Comparison of ENCODE assay signal across 9 mouse cellular contexts in the genomic region with DNA sequence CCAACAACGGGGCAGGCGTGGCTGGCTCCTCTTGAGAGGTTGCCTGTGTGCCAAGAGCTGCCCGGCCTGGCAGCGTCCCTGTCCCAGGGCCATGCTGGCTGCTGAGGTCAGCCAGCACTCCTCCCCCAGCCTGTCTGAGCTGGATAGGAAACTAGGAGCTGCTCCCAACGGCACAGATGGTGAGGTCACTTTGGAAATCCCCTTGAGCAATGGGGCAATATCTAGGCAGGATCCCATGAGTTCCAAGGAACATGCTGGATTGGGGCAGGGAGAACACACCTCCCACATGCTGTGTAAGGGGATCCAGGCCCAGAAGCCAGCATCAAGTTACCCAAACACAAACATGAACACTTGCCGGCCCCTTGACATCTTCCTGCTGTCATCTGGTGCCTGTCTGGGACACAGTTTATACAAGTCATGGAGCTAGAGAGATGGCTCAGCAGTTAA. TPM values are rescaled to one million over a fixed set of nuclear protein-coding genes. Genes with fewer than 3 reads are reported as not detected.
DNase-seq lines count a peak whose midpoint lies in the region; ATAC-seq and TF ChIP-seq lines count a peak whose summit lies in the region.
"Had no signal": no experiment of that assay in that cellular context is flagged by ENCODE, and none has a peak within 500 bp of the region (broad histone marks: within the 10 kb centered on the region; RNA-seq: fewer than 3 reads in every experiment).

No protein-coding gene starts in this region.

- H3K9me3 ChIP-seq in neural tube, embryonic 12.5 days = no peaks in the 10 kb centered on the region
- no peaks in the 10 kb centered on the region for H3K9me3 ChIP-seq in midbrain, embryonic 11.5 days (ENCODE audit: control insufficient read depth, low read length)
- H3K9me3 ChIP-seq: G1E had no signal

- H3K36me3 ChIP-seq in liver, adult 2 months (ENCODE audit: control insufficient read depth, insufficient read depth, low read length) = no peaks in the 10 kb centered on the region
- no peaks in the 10 kb centered on the region for H3K36me3 ChIP-seq in neural tube, embryonic 12.5 days
- H3K36me3 ChIP-seq in midbrain, embryonic 11.5 days (ENCODE audit: control insufficient read depth, insufficient read depth, low read length) = no peaks in the 10 kb centered on the region
- H3K36me3 ChIP-seq: G1E had no signal

- no peak overlapping the region for H3K4me3 ChIP-seq in liver, adult 2 months (ENCODE audit: insufficient read depth, low read depth, low read length)
- H3K4me3 ChIP-seq in bone marrow, adult 2 months (replicated peaks; ENCODE audit: control insufficient read depth, low read depth, low read length) = no peak overlapping the region
- no peak overlapping the region for H3K4me3 ChIP-seq in neural tube, embryonic 12.5 days
- H3K4me3 ChIP-seq in midbrain, embryonic 11.5 days (ENCODE audit: low read depth, low read length) = no peak overlapping the region

- no peak for TF ChIP-seq POLR2A in liver, adult 2 months (IDR thresholded peaks at IDR 0.05; ENCODE audit: extremely low read depth, insufficient read depth, low read length)
- TF ChIP-seq POLR2A in bone marrow, adult 2 months (IDR thresholded peaks at IDR 0.05; ENCODE audit: borderline replicate concordance, control insufficient read depth, low read depth, low read length) = no peak; the same call in 1 of the 2 replicates

- H3K27me3 ChIP-seq in liver, adult 2 months (ENCODE audit: control insufficient read depth, insufficient read depth, low read length) = no peaks in the 10 kb centered on the region
- peaks cover 9% of the 10 kb centered on the region for H3K27me3 ChIP-seq in neural tube, embryonic 12.5 days (replicated peaks)
- H3K27me3 ChIP-seq in midbrain, embryonic 11.5 days (ENCODE audit: control insufficient read depth, insufficient read depth, low read length) = peaks cover 19% of the 10 kb centered on the region

- H3K4me2 ChIP-seq in neural tube, embryonic 12.5 days (replicated peaks) = peak overlapping the region; percentile 81; the same call in 1 of the 2 replicates
- no peak overlapping the region for H3K4me2 ChIP-seq in midbrain, embryonic 11.5 days

- DNase-seq in liver, adult 2 months (ENCODE audit: extremely low read depth, low read depth, low spot score) = peak; percentile 98
- no peak for DNase-seq in liver
- peak; percentile 98 for DNase-seq in fibroblast of lung, adult 2 months (ENCODE audit: low read depth)
- peak; percentile 88 for DNase-seq in heart, postnatal 4 days
- peak; percentile 44 for DNase-seq in layer of hippocampus, postnatal 36 days
- DNase-seq in midbrain, embryonic 11.5 days (ENCODE audit: low spot score, missing footprints) = no peak

- no peak overlapping the region for H3K9ac ChIP-seq in liver, adult 2 months (ENCODE audit: low read depth, low read length)
- H3K9ac ChIP-seq in neural tube, embryonic 12.5 days = 0 out of 2 replicates have a peak overlapping the region, but pooled peaks have one; percentile 3
- H3K9ac ChIP-seq in midbrain, embryonic 11.5 days (ENCODE audit: low read length) = no peak overlapping the region

- no peak for ATAC-seq in neural tube, embryonic 12.5 days (ENCODE audit: low FRiP score, low read depth)
- no peak for ATAC-seq in midbrain, embryonic 11.5 days (ENCODE audit: low FRiP score)

- peaks cover 43% of the 10 kb centered on the region for H3K4me1 ChIP-seq in liver, adult 2 months (ENCODE audit: control insufficient read depth, insufficient read depth, low read length)
- peaks cover 30% of the 10 kb centered on the region for H3K4me1 ChIP-seq in bone marrow, adult 2 months (ENCODE audit: control insufficient read depth, insufficient read depth, low read length)
- H3K4me1 ChIP-seq in neural tube, embryonic 12.5 days = peaks cover 46% of the 10 kb centered on the region
- H3K4me1 ChIP-seq in midbrain, embryonic 11.5 days (ENCODE audit: control insufficient read depth, insufficient read depth, low read length) = peaks cover 7% of the 10 kb centered on the region; the same call in 1 of the 2 replicates

- H3K79me2 ChIP-seq in liver, adult 2 months (ENCODE audit: control insufficient read depth, insufficient read depth, low read length) = peaks cover 21% of the 10 kb centered on the region

- no peak for TF ChIP-seq CTCF in liver, adult 2 months (IDR thresholded peaks at IDR 0.05; ENCODE audit: low read depth, low read length)
- no peak for TF ChIP-seq CTCF in bone marrow, adult 2 months (IDR thresholded peaks at IDR 0.05; ENCODE audit: control insufficient read depth, insufficient read depth, low read length)

- peak overlapping the region; percentile 73 for H3K27ac ChIP-seq in liver, adult 2 months (replicated peaks; ENCODE audit: insufficient read depth, low read depth, low read length)
- H3K27ac ChIP-seq in bone marrow, adult 2 months (ENCODE audit: control insufficient read depth, insufficient read depth, low read depth, low read length, poor library complexity) = peak overlapping the region; percentile 61
- no peak overlapping the region for H3K27ac ChIP-seq in neural tube, embryonic 12.5 days
- H3K27ac ChIP-seq in midbrain, embryonic 11.5 days (ENCODE audit: low read depth, low read length) = no peak overlapping the region

- 3% methylated on average over 6 of the region's 6 CpGs for WGBS in liver, adult 2 months
- 49% methylated on average over 6 of the region's 6 CpGs for WGBS in bone marrow, adult 2 months
- WGBS in neural tube, embryonic 12.5 days = 52% methylated on average over 6 of the region's 6 CpGs
- WGBS in midbrain, embryonic 11.5 days = 64% methylated on average over 6 of the region's 6 CpGs

RNA-seq across cellular contexts. Expression of a gene that starts 5.5 kb away (rescaled TPM):
- 3.1 and 4.1 TPM in 2 replicates for total RNA-seq in liver, adult 2 months (2014; rRNA removed)
- polyA plus RNA-seq in liver, adult 2 months (2012; rRNA removed) = 15.0 and 17.8 TPM in 2 replicates
- polyA plus RNA-seq in bone marrow, adult 2 months (2011; ENCODE audit: insufficient read depth, insufficient read length, low replicate concordance, missing spikeins) = 20.9 and 51.1 TPM in 2 replicates
- 10 to 100 TPM; 16.4 to 17.5 TPM for total RNA-seq in heart, postnatal 4 days (2021)
- total RNA-seq in layer of hippocampus, postnatal 36 days (2021) = 1 to 10 TPM in 1 of 2 experiments, under 1 TPM in 1; 0.90 to 1.4 TPM
- polyA plus RNA-seq in neural tube, embryonic 12.5 days (2016; fragmentation: Nextera tagmentation; extraction: Ambion mirVana) = 4.9 and 6.5 TPM in 2 replicates
- 1.2 and 1.3 TPM in 2 replicates for polyA plus RNA-seq in midbrain, embryonic 11.5 days (2014; fragmentation: Nextera tagmentation; extraction: Ambion mirVana)

RNA-seq across cellular contexts. Expression of a gene that starts 32.1 kb away (rescaled TPM):
- total RNA-seq in liver, adult 2 months (2014; rRNA removed) = 0.27 TPM in 1 of 2 replicates, not detected in the other
- polyA plus RNA-seq in liver, adult 2 months (2012; rRNA removed) = not detected in 2 replicates
- polyA plus RNA-seq in bone marrow, adult 2 months (2011; ENCODE audit: insufficient read depth, insufficient read length, low replicate concordance, missing spikeins) = not detected in 2 replicates
- total RNA-seq in heart, postnatal 4 days (2021) = 1 to 10 TPM; 1.1 to 1.5 TPM
- total RNA-seq in layer of hippocampus, postnatal 36 days (2021) = 1 to 10 TPM; 5.0 to 5.2 TPM
- 0.39 and 0.79 TPM in 2 replicates for polyA plus RNA-seq in neural tube, embryonic 12.5 days (2016; fragmentation: Nextera tagmentation; extraction: Ambion mirVana)
- 0.22 and 1.0 TPM in 2 replicates for polyA plus RNA-seq in midbrain, embryonic 11.5 days (2014; fragmentation: Nextera tagmentation; extraction: Ambion mirVana)

RNA-seq across cellular contexts. Expression of a gene that starts 32.8 kb away (rescaled TPM):
- 2.6 and 4.8 TPM in 2 replicates for total RNA-seq in liver, adult 2 months (2014; rRNA removed)
- polyA plus RNA-seq in liver, adult 2 months (2012; rRNA removed) = 5.6 and 6.1 TPM in 2 replicates
- polyA plus RNA-seq in bone marrow, adult 2 months (2011; ENCODE audit: insufficient read depth, insufficient read length, low replicate concordance, missing spikeins) = 2.6 and 3.4 TPM in 2 replicates
- 10 to 100 TPM; 46.2 to 57.9 TPM for total RNA-seq in heart, postnatal 4 days (2021)
- total RNA-seq in layer of hippocampus, postnatal 36 days (2021) = 10 to 100 TPM; 72.2 to 74.8 TPM
- 6.7 and 6.9 TPM in 2 replicates for polyA plus RNA-seq in neural tube, embryonic 12.5 days (2016; fragmentation: Nextera tagmentation; extraction: Ambion mirVana)
- polyA plus RNA-seq in midbrain, embryonic 11.5 days (2014; fragmentation: Nextera tagmentation; extraction: Ambion mirVana) = 1.7 and 2.1 TPM in 2 replicates
- total RNA-seq: G1E had no signal

RNA-seq across cellular contexts. Expression of a gene that starts 35.0 kb away (rescaled TPM):
- total RNA-seq in liver, adult 2 months (2014; rRNA removed) = not detected in 2 replicates
- polyA plus RNA-seq in liver, adult 2 months (2012; rRNA removed) = not detected in 2 replicates
- not detected in 2 replicates for polyA plus RNA-seq in bone marrow, adult 2 months (2011; ENCODE audit: insufficient read depth, insufficient read length, low replicate concordance, missing spikeins)
- total RNA-seq in heart, postnatal 4 days (2021) = not detected
- total RNA-seq in layer of hippocampus, postnatal 36 days (2021) = under 1 TPM; 0.33 to 0.77 TPM
- polyA plus RNA-seq in neural tube, embryonic 12.5 days (2016; fragmentation: Nextera tagmentation; extraction: Ambion mirVana) = not detected in 2 replicates
- not detected in 2 replicates for polyA plus RNA-seq in midbrain, embryonic 11.5 days (2014; fragmentation: Nextera tagmentation; extraction: Ambion mirVana)
- total RNA-seq: G1E had no signal
- polyA plus RNA-seq: G1E had no signal

RNA-seq across cellular contexts. Expression of a gene that starts 40.0 kb away (rescaled TPM):
- 2.0 and 3.2 TPM in 2 replicates for total RNA-seq in liver, adult 2 months (2014; rRNA removed)
- 5.7 and 7.3 TPM in 2 replicates for polyA plus RNA-seq in liver, adult 2 months (2012; rRNA removed)
- polyA plus RNA-seq in bone marrow, adult 2 months (2011; ENCODE audit: insufficient read depth, insufficient read length, low replicate concordance, missing spikeins) = 90.9 and 133 TPM in 2 replicates
- total RNA-seq in heart, postnatal 4 days (2021) = 10 to 100 TPM; 29.1 to 33.8 TPM
- 10 to 100 TPM; 91.3 to 98.8 TPM for total RNA-seq in layer of hippocampus, postnatal 36 days (2021)
- polyA plus RNA-seq in neural tube, embryonic 12.5 days (2016; fragmentation: Nextera tagmentation; extraction: Ambion mirVana) = 34.3 and 37.6 TPM in 2 replicates
- 13.6 and 18.7 TPM in 2 replicates for polyA plus RNA-seq in midbrain, embryonic 11.5 days (2014; fragmentation: Nextera tagmentation; extraction: Ambion mirVana)

Comparison
In these comparisons a context has a peak if more than half of its experiments do, and no peak if none do; other contexts are left out.
1. DNase-seq: peak in liver, adult 2 months (single experiment), fibroblast of lung, adult 2 months (single experiment), heart, postnatal 4 days (single experiment) and layer of hippocampus, postnatal 36 days (2 of 2); none in liver (single experiment) and midbrain, embryonic 11.5 days (single experiment).
2. H3K27ac ChIP-seq: peak in liver, adult 2 months (single experiment) and bone marrow, adult 2 months (single experiment); none in neural tube, embryonic 12.5 days (single experiment) and midbrain, embryonic 11.5 days (single experiment).